Comparison of ENCODE assay signal across 9 mouse cellular contexts in the genomic region with DNA sequence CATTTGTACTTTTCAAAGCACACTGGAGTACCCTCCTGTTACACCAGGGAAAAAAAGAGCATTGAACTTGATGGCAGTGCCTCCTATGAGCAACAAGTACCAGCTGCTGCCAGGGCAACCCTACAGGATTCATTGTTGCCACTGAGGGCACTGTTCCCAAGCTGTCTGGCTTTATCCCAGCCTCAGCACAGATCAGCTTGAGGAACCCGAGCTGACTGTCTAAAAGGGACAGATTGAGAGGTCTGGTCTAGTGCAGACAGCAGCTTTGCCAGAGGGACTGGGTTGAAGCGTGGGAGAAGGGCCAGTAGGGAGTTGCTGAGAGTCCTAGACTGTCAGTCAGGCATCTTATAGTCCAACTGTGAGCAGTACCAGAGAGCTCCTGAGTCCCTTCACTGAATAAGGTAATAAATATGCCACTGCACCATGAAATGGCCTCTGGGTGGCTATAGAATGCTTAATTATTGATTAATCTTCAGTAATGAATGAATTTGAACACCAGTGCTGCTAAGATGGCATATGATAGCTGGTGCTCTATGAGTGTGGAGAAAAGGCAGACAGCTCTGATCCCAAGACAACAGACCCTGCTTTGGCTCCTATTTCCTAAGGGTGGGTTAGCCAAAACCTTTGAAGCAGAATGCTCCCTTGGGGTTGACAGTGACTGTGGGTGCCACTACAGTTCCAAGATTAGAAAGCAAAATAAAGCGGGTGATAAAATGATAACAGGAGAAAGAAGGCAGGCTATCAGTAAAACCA.
DNase-seq lines count a peak whose midpoint lies in the region; ATAC-seq lines count a peak whose summit lies in the region.
"Had no signal": no experiment of that assay in that cellular context is flagged by ENCODE, and none has a peak within 500 bp of the region (broad histone marks: within the 10 kb centered on the region; RNA-seq: fewer than 3 reads in every experiment).

No protein-coding gene starts in this region.

- ATAC-seq in megakaryocyte-erythroid progenitor cell, adult 5-6 weeks (replicated peaks; ENCODE audit: low FRiP score, low TSS enrichment, poor library complexity, severe bottlenecking): no peak

- intact Hi-C loops in gastrocnemius, postnatal 14 days (cut with DNase I; ENCODE audit: low total_unique reads): no loop called here

- DNase-seq in gastrocnemius, postnatal 14 days: peak; percentile 4
- DNase-seq in gastrocnemius, postnatal 10 days: no peak
- DNase-seq in right cerebral cortex, adult 18-20 months: peak; percentile 8
- no peak for DNase-seq in right cerebral cortex, adult 2 months (ENCODE audit: low spot score in 2 of 2)
- peak; percentile 26 to 38 for DNase-seq in layer of hippocampus, adult 8-10 months (ENCODE audit: low spot score in 2 of 2)
- peak; percentile 15 for DNase-seq in testis, postnatal 14 days (ENCODE audit: low spot score)
- DNase-seq in spleen, postnatal 4 days (ENCODE audit: low spot score in 2 of 2): no peak
- DNase-seq: kidney, adult 2 months had no signal

Comparison
In these comparisons a context has a peak if more than half of its experiments do, and no peak if none do; other contexts are left out.
1. DNase-seq: peak in gastrocnemius, postnatal 14 days (single experiment), right cerebral cortex, adult 18-20 months (single experiment), layer of hippocampus, adult 8-10 months (2 of 2) and testis, postnatal 14 days (single experiment); none in gastrocnemius, postnatal 10 days (single experiment), right cerebral cortex, adult 2 months (0 of 2) and spleen, postnatal 4 days (0 of 2).